Mouse (Mus musculus): ENCODE measurements around the gene Ogg1.

Gene Ogg1

GRCm38 (mm10) chr6:113370194-113370929 lies 43.6 kb downstream of the Ogg1 start:
- no peak for DNase-seq (ENCODE audit: low spot score in 2 of 2)

- no peak for DNase-seq (ENCODE audit: low spot score in 2 of 2)
These were observed 46.7 kb downstream of the Ogg1 start for GRCm38 (mm10) chr6:113373491-113373890.

GRCm38 (mm10) chr6:113377172-113377495 lies 50.4 kb downstream of the Ogg1 start:
- DNase-seq (ENCODE audit: low spot score in 2 of 2) = no peak

- DNase-seq (ENCODE audit: low spot score in 2 of 2) = peak; percentile 84 to 86
These were observed 51.0 kb downstream of the Ogg1 start, which contains the start of the genes Tada3 and Arpc4 for GRCm38 (mm10) chr6:113377496-113378385. Gene Tada3, minus strand, starts transcription at chr6:113377883. Gene Arpc4, plus strand, starts transcription at chr6:113378115.

GRCm38 (mm10) chr6:113379246-113379645 lies 52.5 kb downstream of the Ogg1 start:
- DNase-seq (ENCODE audit: low spot score in 2 of 2) = no peak

GRCm38 (mm10) chr6:113380480-113380879 lies 53.7 kb downstream of the Ogg1 start:
- no peak for DNase-seq (ENCODE audit: low spot score in 2 of 2)

GRCm38 (mm10) chr6:113384351-113384927 lies 57.7 kb downstream of the Ogg1 start:
- DNase-seq (ENCODE audit: low spot score in 2 of 2) = no peak
